Mouse (Mus musculus): ENCODE measurements around the gene Bank1. TPM values are rescaled to one million over a fixed set of nuclear protein-coding genes. Genes with fewer than 3 reads are reported as not detected.
"Not testable (repeated sequence)": the region's sequence is repeated elsewhere in the genome, so short reads cannot be mapped to it uniquely, and the experiment has no call there.

Bank1 gene
- 1.9 and 2.1 TPM in 2 replicates for polyA plus RNA-seq (2015; fragmentation: Nextera tagmentation; extraction: Ambion mirVana)

DNA sequence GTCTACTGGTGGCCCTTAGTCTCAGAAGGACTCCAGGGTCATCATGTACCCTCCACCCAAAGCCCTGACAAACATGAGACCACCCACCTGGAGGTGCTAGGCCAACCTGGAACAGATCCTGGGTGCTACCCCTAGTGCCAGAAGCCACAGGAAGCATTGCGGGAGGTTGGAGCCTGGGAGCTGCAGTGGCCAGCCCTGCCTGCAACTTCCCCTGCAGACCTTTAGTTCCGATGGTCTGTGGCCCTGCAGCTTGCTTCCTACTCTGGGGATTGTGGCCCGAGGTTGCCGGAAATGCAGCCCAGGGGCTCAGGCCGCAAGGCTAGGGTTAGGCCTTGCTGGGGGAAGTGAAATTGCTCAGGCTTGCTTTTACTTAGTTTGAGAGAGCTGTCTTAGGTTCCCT, at the start of gene Bank1:
Gene Bank1 (minus strand): TSS at position 284 of the 400 bp plus-strand sequence.
- Histone ChIP-seq H3K27ac (no peak within 1 kb of the TSS), H3K4me3 (replicated peaks) (no peak within 1 kb of the TSS), H3K4me2 (replicated peaks) (no peak within 1 kb of the TSS), H3K36me3 (no peaks in the 10 kb centered on the region), H3K9ac (no peak within 1 kb of the TSS), H3K4me1 (replicated peaks) (no peaks in the 10 kb centered on the region), H3K9me3 (no peaks in the 10 kb centered on the region), H3K27me3 (replicated peaks) (no peaks in the 10 kb centered on the region)
- ATAC-seq, result no peak
- 68% methylated on average over 5 of the region's 5 CpGs for WGBS

DNA sequence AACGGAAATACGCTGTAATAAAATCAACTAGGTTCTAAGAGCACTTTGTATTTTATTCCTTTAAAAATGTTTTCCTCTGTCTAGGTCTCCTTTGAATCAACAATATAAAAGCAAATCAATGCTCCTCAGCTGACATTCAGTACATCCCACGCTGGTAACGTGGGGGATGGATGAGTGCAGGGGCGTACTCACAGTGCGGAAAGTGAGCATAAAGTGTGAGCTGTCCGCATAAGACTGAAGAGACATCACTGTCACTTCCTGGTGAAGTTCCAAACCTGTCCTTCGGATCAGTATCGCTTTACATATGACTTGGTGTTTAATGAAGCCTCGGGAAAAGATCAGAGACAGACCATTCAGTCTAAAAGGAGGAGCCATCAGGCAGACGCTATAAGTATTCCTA, 44.0 kb upstream of the Bank1 start:
- H3K4me3 ChIP-seq (replicated peaks), result no peak overlapping the region
- ATAC-seq, result no peak
- WGBS, result 80% methylated on average over 11 of the region's 11 CpGs

DNA sequence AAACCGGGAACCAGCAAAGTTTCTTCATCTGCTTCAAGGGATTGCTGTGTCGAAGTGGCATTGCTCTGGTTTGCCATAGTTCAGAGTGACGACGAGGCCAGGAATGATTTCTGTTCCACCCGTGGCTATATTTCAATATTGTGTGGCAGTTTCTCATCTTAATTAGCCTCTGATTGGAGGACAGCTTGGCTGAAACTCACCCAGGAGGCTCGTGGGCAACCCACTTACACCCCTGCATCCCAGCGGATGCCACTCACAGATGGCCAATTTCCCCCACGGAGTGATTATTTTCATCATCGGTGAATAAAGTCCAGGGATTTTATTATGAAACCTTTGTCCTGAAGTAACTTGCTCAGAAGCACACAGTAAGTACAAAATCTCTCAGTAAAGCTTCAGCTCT, 43.6 kb upstream of the Bank1 start:
- no peak overlapping the region for H3K4me2 ChIP-seq (replicated peaks)

More for the DNA sequence above, 44.0 kb upstream of the Bank1 start:
- no peaks in the 10 kb centered on the region for H3K9me3 ChIP-seq
- H3K27me3 ChIP-seq (replicated peaks), result no peaks in the 10 kb centered on the region
- no peak overlapping the region for H3K9ac ChIP-seq
- no peaks in the 10 kb centered on the region for H3K4me1 ChIP-seq (replicated peaks)
- H3K36me3 ChIP-seq, result no peaks in the 10 kb centered on the region
- H3K27ac ChIP-seq, result no peak overlapping the region
- no peak overlapping the region for H3K4me2 ChIP-seq (replicated peaks)

DNA sequence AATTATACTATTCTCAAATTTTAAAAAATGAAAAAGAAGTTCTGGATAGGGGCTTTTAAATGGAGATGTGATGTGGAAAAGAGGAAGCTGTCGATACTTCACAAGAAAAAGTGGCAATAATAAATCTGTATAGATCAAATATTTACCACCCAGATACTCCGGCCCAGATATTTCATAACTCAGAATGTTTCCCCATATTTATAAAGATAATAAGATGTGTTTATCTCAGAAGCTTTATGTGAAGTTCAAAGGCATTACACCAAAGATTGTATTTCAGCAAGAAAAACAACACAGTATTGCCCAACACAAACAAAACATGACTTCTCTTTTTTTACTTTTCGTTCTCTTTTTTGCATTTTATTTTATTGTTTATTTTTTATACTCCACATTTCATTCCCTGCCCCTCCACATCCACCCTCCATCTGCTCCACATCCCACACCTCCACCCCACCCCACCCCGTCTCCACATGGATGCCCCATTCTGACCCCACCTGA, 42.7 kb upstream of the Bank1 start:
- Histone ChIP-seq H3K9ac (no peak overlapping the region), H3K27ac (no peak overlapping the region), H3K9me3 (no peaks in the 10 kb centered on the region), H3K4me1 (replicated peaks) (no peaks in the 10 kb centered on the region), H3K4me2 (replicated peaks) (no peak overlapping the region), H3K4me3 (replicated peaks) (no peak overlapping the region), H3K27me3 (replicated peaks) (no peaks in the 10 kb centered on the region), H3K36me3 (no peaks in the 10 kb centered on the region)
- ATAC-seq, result no peak
- 77% methylated on average over 4 of the region's 4 CpGs for WGBS

More for the DNA sequence above, 43.6 kb upstream of the Bank1 start:
- no peaks in the 10 kb centered on the region for H3K36me3 ChIP-seq
- WGBS, result 86% methylated on average over 9 of the region's 9 CpGs
- no peak overlapping the region for H3K27ac ChIP-seq
- H3K27me3 ChIP-seq (replicated peaks), result no peaks in the 10 kb centered on the region
- no peak overlapping the region for H3K4me3 ChIP-seq (replicated peaks)
- no peak for ATAC-seq
- H3K9ac ChIP-seq, result no peak overlapping the region
- no peaks in the 10 kb centered on the region for H3K9me3 ChIP-seq
- no peaks in the 10 kb centered on the region for H3K4me1 ChIP-seq (replicated peaks)

DNA sequence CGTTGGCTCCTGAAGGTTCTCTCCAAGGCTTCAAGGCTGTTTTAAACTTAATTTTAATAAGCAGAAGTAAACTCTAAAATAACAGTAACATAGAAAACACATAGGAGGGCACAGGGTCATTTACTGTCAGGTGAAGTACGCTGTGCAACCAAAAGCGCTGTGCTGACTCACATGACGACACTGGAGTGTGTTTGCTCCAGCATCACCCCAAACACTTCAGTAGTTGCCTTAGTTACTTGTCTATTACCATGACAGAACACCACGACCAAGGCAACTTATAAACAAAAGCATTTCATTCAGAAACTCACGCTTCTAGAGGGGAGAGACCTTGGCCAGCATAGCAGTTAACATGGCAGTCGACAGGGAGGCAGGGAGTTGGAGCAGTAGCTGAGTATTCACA, 23.8 kb upstream of the Bank1 start:
- H3K36me3 ChIP-seq, result no peaks in the 10 kb centered on the region
- no peak overlapping the region for H3K4me2 ChIP-seq (replicated peaks)
- no peaks in the 10 kb centered on the region for H3K9me3 ChIP-seq
- no peak for ATAC-seq
- no peaks in the 10 kb centered on the region for H3K27me3 ChIP-seq (replicated peaks)
- H3K27ac ChIP-seq, result no peak overlapping the region
- no peak overlapping the region for H3K4me3 ChIP-seq (replicated peaks)
- no peaks in the 10 kb centered on the region for H3K4me1 ChIP-seq (replicated peaks)
- no peak overlapping the region for H3K9ac ChIP-seq
- 76% methylated on average over 7 of the region's 7 CpGs for WGBS

DNA sequence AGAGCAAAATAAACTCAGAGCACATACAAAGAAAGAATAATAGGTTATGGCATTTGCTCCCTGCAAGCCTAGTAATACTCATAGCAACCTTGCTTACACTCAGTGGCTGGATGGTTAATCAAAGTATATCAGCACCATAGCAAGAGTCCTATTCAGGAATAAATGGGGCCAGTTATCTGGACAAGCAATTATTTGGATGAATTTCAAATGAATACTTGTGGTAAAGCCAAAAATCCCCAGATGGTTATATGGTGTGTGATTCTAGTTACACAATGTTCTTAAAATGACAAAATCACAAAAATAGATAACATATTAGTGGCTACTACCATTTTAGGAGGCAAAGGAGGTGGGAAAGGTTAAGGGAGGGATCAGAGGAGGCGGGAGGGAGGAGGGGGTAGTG, 22.7 kb upstream of the Bank1 start:
- Histone ChIP-seq H3K4me1 (replicated peaks) (no peaks in the 10 kb centered on the region), H3K27me3 (replicated peaks) (no peaks in the 10 kb centered on the region), H3K36me3 (no peaks in the 10 kb centered on the region), H3K27ac (no peak overlapping the region), H3K9ac (no peak overlapping the region), H3K4me3 (replicated peaks) (no peak overlapping the region), H3K4me2 (replicated peaks) (no peak overlapping the region), H3K9me3 (no peaks in the 10 kb centered on the region)
- no peak for ATAC-seq
- 53% methylated on average over 1 of the region's 1 CpGs for WGBS

DNA sequence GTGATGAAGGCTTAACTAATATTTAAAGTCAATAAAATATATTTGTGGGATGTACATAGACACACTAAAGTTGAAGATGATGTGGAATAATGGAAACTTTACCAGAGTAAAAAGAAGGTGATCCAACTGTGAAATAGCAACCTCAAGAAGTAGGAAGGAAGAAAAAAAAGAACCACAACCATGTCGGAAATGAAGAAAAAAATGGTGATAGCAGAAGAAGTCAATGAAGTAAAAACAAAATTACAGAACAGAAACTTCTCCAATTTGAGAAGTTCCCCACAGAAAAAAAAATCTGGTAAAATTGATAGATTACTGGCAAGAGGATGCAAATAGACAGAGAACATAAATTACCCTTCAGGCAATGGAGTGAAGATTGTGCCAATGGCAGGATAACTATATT, 21.4 kb upstream of the Bank1 start:
- Histone ChIP-seq H3K9ac (no peak overlapping the region), H3K27ac (no peak overlapping the region), H3K4me2 (replicated peaks) (no peak overlapping the region), H3K36me3 (no peaks in the 10 kb centered on the region), H3K27me3 (replicated peaks) (no peaks in the 10 kb centered on the region), H3K9me3 (no peaks in the 10 kb centered on the region), H3K4me1 (replicated peaks) (no peaks in the 10 kb centered on the region), H3K4me3 (replicated peaks) (no peak overlapping the region)
- ATAC-seq, result no peak
- 85% methylated on average over 1 of the region's 1 CpGs for WGBS

DNA sequence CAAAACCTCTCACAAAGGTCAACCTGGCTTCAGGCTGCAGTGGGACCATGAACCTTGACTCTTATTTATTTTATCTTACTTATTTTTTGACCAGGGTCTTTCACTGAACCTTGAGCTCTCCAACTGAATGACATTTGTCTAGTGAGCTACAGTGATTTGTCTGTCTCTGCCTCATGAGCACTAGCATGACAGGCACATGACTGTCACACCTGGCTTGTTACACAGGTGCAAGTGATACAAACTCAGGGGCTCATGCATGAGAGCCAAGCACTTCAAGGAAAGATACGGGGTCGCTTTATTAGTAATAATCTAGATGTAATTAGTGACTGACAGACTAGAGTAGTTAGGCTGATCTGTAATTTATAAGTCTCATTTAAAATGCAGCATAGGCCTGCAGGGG, 16.0 kb upstream of the Bank1 start:
- no peaks in the 10 kb centered on the region for H3K4me1 ChIP-seq (replicated peaks)
- no peak overlapping the region for H3K27ac ChIP-seq
- no peaks in the 10 kb centered on the region for H3K36me3 ChIP-seq
- H3K4me3 ChIP-seq (replicated peaks), result no peak overlapping the region
- no peak overlapping the region for H3K4me2 ChIP-seq (replicated peaks)
- WGBS, result 94% methylated on average over 2 of the region's 2 CpGs
- H3K9me3 ChIP-seq, result no peaks in the 10 kb centered on the region
- no peaks in the 10 kb centered on the region for H3K27me3 ChIP-seq (replicated peaks)
- no peak overlapping the region for H3K9ac ChIP-seq
- no peak for ATAC-seq

DNA sequence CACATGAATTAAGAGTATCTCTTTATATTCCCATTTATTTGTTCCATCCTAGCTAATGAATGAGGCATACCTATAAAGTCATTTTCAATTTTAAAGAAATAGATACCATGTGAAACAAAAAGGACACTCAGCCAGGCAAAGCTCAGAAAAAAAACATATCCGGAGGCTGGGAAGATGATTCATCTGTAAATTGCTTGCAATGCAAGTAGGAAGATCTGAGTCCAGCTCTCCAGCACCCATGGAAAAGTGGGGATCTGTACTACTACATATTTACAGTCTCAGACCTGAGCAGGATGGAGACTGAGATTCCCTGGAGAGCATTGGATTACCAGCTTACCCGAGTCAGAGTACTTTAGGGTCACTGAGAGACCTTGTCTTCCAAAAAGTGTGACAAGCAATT, 14.0 kb upstream of the Bank1 start:
- no peak for ATAC-seq
- H3K27ac ChIP-seq, result no peak overlapping the region
- no peaks in the 10 kb centered on the region for H3K4me1 ChIP-seq (replicated peaks)

DNA sequence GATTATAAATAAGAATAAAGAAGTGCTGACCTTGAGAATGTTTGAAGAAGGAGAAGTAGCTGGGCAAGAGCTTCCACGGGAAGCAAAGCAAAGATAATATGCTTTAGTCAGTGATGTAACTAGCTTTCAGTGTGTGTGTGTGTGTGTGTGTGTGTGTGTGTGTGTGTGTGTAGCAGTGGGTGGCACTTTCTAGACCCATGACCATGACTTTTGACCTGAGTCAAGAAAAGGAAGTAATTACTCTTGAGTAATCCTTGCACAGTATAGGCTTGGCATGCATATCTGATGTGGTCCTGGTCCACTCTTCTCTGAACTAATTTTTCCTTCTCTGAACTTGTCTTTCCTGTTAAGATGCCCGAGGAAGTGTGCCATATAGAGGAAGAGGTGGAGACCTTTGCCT, 5.3 kb upstream of the Bank1 start:
- no peaks in the 10 kb centered on the region for H3K4me1 ChIP-seq (replicated peaks)
- no peak overlapping the region for H3K27ac ChIP-seq
- no peaks in the 10 kb centered on the region for H3K27me3 ChIP-seq (replicated peaks)
- no peak overlapping the region for H3K9ac ChIP-seq
- H3K9me3 ChIP-seq, result no peaks in the 10 kb centered on the region
- H3K36me3 ChIP-seq, result no peaks in the 10 kb centered on the region
- WGBS, result 51% methylated on average over 2 of the region's 2 CpGs
- H3K4me2 ChIP-seq (replicated peaks), result no peak overlapping the region
- no peak for ATAC-seq
- no peak overlapping the region for H3K4me3 ChIP-seq (replicated peaks)

More for the DNA sequence above, 14.0 kb upstream of the Bank1 start:
- Histone ChIP-seq H3K9ac (no peak overlapping the region), H3K9me3 (no peaks in the 10 kb centered on the region), H3K27me3 (replicated peaks) (no peaks in the 10 kb centered on the region), H3K36me3 (no peaks in the 10 kb centered on the region), H3K4me3 (replicated peaks) (no peak overlapping the region), H3K4me2 (replicated peaks) (no peak overlapping the region)
- 75% methylated on average over 2 of the region's 2 CpGs for WGBS

DNA sequence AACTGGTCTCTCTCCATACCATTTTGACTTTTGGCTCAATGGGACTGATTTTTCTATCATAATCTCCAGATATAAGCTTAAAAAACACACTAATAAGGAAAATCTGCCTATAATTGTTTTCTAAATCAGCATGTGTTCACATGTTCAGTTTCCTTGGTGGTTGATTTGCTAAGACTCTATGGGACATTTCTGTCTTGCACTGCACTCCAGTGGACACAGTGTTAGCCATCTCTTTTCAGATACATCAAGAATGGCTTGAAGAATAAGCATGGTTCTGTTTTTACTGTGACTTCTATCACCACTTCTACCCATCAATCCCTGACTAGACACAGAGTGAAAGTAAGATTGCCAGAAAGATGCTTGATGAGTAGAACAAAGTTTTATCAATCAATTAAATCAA, 4.2 kb upstream of the Bank1 start:
- Histone ChIP-seq H3K36me3 (no peaks in the 10 kb centered on the region), H3K27me3 (replicated peaks) (no peaks in the 10 kb centered on the region), H3K4me2 (replicated peaks) (no peak overlapping the region), H3K4me1 (replicated peaks) (no peaks in the 10 kb centered on the region), H3K27ac (no peak overlapping the region), H3K9ac (no peak overlapping the region), H3K9me3 (no peaks in the 10 kb centered on the region), H3K4me3 (replicated peaks) (no peak overlapping the region)
- ATAC-seq, result no peak

DNA sequence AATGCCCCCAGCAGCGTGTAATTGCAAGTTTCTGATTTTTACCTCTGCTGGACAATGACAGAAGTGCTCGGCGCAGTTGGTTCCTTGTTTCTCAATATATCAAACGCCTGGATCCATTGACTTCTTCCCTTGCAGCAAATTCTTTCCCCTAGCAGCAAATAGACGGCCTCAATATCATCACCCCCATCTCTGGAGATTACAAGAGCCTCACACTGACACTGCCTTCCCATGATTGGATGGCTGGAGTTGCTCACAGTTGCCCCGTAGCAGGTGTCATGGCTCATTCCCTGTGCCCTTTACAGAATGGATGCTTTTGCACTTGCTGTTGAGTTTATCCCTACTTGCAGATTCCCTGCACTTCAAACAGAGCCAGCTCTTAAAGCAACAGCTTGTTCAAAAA, 3.3 kb upstream of the Bank1 start:
- no peak overlapping the region for H3K27ac ChIP-seq
- no peak overlapping the region for H3K4me2 ChIP-seq (replicated peaks)
- no peak for ATAC-seq
- H3K4me3 ChIP-seq (replicated peaks), result no peak overlapping the region
- no peaks in the 10 kb centered on the region for H3K9me3 ChIP-seq
- no peaks in the 10 kb centered on the region for H3K4me1 ChIP-seq (replicated peaks)
- no peaks in the 10 kb centered on the region for H3K27me3 ChIP-seq (replicated peaks)
- no peaks in the 10 kb centered on the region for H3K36me3 ChIP-seq
- H3K9ac ChIP-seq, result no peak overlapping the region
- WGBS, result 58% methylated on average over 6 of the region's 6 CpGs

DNA sequence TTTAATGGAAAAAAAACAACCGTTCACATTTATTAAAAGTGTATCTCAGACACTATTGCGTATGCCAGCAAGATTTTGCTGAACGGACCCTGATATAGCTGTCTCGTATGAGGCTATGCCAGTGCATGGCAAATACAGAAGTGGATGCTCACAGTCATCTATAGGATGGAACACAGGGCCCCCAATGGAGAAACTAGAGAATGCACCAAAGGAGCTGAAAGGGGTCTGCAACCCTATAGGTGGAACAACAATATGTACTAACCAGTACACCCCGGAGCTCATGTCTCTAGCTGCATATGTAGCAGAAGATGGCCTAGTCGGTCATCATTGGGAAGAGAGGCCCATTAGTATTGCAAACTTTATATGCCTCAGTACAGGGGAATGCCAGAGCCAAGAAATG, 1.1 kb downstream of the Bank1 start:
- not testable (repeated sequence) for H3K9ac ChIP-seq; H3K9me3 ChIP-seq; H3K27ac ChIP-seq; ATAC-seq; H3K27me3 ChIP-seq (replicated peaks); H3K4me2 ChIP-seq (replicated peaks); H3K4me3 ChIP-seq (replicated peaks); H3K4me1 ChIP-seq (replicated peaks); H3K36me3 ChIP-seq
- 94% methylated on average over 6 of the region's 6 CpGs for WGBS

DNA sequence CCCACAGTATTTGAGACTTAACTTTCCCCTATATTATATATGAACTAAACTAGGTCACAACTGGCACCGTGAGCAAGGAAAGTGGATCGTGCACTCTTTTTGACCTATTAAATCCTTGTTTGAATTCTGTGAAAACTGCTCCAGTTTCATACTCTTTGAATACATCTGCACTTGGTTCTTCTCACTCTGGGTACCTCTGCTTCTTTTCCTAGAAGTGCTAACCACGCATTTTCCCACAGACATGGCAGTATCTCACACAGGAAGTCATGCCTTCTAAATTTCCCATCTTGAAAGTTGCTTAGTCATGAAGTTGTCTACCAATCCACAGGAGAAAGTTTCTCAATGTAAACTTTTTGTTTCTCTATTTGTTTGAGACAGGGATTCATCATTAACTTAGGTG, 3.9 kb downstream of the Bank1 start:
- Histone ChIP-seq H3K4me3 (replicated peaks) (no peak overlapping the region), H3K4me1 (replicated peaks) (no peaks in the 10 kb centered on the region), H3K4me2 (replicated peaks) (no peak overlapping the region), H3K9me3 (no peaks in the 10 kb centered on the region), H3K27me3 (replicated peaks) (no peaks in the 10 kb centered on the region), H3K27ac (no peak overlapping the region), H3K9ac (no peak overlapping the region), H3K36me3 (no peaks in the 10 kb centered on the region)
- ATAC-seq, result no peak
- WGBS, result 80% methylated on average over 3 of the region's 3 CpGs

Measured in intestine, embryonic 15.5 days (tissue).